Mouse (Mus musculus): ENCODE data around the gene Chst8. TPM values are rescaled to one million over a fixed set of nuclear protein-coding genes. Genes with fewer than 3 reads are reported as not detected.

Gene Chst8
- polyA plus RNA-seq, 1 experiment, result not detected

GRCm38 (mm10) chr7:34702718-34703351, 109.7 kb downstream of the Chst8 start:
- TF ChIP-seq POLR2A (IDR thresholded peaks at IDR 0.05; ENCODE audit: low read depth, low read length) (no peak), CTCF (IDR thresholded peaks at IDR 0.05; ENCODE audit: borderline replicate concordance, insufficient read depth, low read length) (no peak)
- Histone ChIP-seq H3K4me1 (ENCODE audit: control insufficient read depth, insufficient read depth, low read length) (no peaks in the 10 kb centered on the region), H3K4me3 (ENCODE audit: insufficient read depth, low read length) (no peak overlapping the region), H3K27ac (ENCODE audit: insufficient read depth, low read length) (no peak overlapping the region)

- Histone ChIP-seq H3K4me1 (ENCODE audit: control insufficient read depth, insufficient read depth, low read length) (no peaks in the 10 kb centered on the region), H3K4me3 (ENCODE audit: insufficient read depth, low read length) (no peak overlapping the region), H3K27ac (ENCODE audit: insufficient read depth, low read length) (no peak overlapping the region)
- TF ChIP-seq POLR2A (IDR thresholded peaks at IDR 0.05; ENCODE audit: low read depth, low read length), result no peak
- TF ChIP-seq CTCF (IDR thresholded peaks at IDR 0.05; ENCODE audit: borderline replicate concordance, insufficient read depth, low read length), result no peak
Observed at GRCm38 (mm10) chr7:34699888-34700287, 112.6 kb downstream of the Chst8 start.

GRCm38 (mm10) chr7:34698221-34698620, 114.3 kb downstream of the Chst8 start:
- Histone ChIP-seq H3K27ac (ENCODE audit: insufficient read depth, low read length) (no peak overlapping the region), H3K4me1 (ENCODE audit: control insufficient read depth, insufficient read depth, low read length) (no peaks in the 10 kb centered on the region), H3K4me3 (ENCODE audit: insufficient read depth, low read length) (no peak overlapping the region)
- TF ChIP-seq POLR2A (IDR thresholded peaks at IDR 0.05; ENCODE audit: low read depth, low read length) (no peak), CTCF (IDR thresholded peaks at IDR 0.05; ENCODE audit: borderline replicate concordance, insufficient read depth, low read length) (no peak)

DNA sequence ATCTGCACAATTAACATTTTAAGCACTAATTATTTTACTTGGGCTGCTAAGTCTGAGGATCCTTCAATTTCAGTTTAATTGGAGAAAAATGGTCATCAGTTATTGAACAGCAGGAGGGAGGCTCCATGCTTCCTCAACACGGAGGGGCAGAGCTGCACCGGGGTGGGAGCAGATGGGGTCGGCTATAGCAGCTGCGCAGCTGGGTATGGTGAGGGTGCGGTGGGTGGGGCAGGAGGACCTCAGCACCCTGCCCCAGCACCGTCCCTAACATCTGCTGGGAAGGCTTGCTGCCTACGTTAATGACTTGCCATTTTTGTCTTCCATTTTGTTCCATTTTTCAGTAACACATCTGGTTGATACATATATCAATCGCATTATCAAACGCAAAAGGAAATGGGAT, 116.4 kb downstream of the Chst8 start:
- Histone ChIP-seq H3K4me3 (ENCODE audit: insufficient read depth, low read length) (no peak overlapping the region), H3K4me1 (ENCODE audit: control insufficient read depth, insufficient read depth, low read length) (no peaks in the 10 kb centered on the region), H3K27ac (ENCODE audit: insufficient read depth, low read length) (no peak overlapping the region)
- TF ChIP-seq CTCF (IDR thresholded peaks at IDR 0.05; ENCODE audit: borderline replicate concordance, insufficient read depth, low read length), result no peak
- TF ChIP-seq POLR2A (IDR thresholded peaks at IDR 0.05; ENCODE audit: low read depth, low read length), result no peak

- no peak overlapping the region for H3K27ac ChIP-seq (ENCODE audit: insufficient read depth, low read length)
- TF ChIP-seq CTCF (IDR thresholded peaks at IDR 0.05; ENCODE audit: borderline replicate concordance, insufficient read depth, low read length) (no peak), POLR2A (IDR thresholded peaks at IDR 0.05; ENCODE audit: low read depth, low read length) (no peak)
- no peaks in the 10 kb centered on the region for H3K4me1 ChIP-seq (ENCODE audit: control insufficient read depth, insufficient read depth, low read length)
- no peak overlapping the region for H3K4me3 ChIP-seq (ENCODE audit: insufficient read depth, low read length)
Observed at GRCm38 (mm10) chr7:34694898-34695297, 117.6 kb downstream of the Chst8 start.

- Histone ChIP-seq H3K4me3 (ENCODE audit: insufficient read depth, low read length) (no peak overlapping the region), H3K4me1 (ENCODE audit: control insufficient read depth, insufficient read depth, low read length) (no peaks in the 10 kb centered on the region), H3K27ac (ENCODE audit: insufficient read depth, low read length) (no peak overlapping the region)
- TF ChIP-seq POLR2A (IDR thresholded peaks at IDR 0.05; ENCODE audit: low read depth, low read length) (no peak), CTCF (IDR thresholded peaks at IDR 0.05; ENCODE audit: borderline replicate concordance, insufficient read depth, low read length) (no peak)
Observed at GRCm38 (mm10) chr7:34693916-34694315, 118.6 kb downstream of the Chst8 start.

- no peaks in the 10 kb centered on the region for H3K4me1 ChIP-seq (ENCODE audit: control insufficient read depth, insufficient read depth, low read length)
- H3K27ac ChIP-seq (ENCODE audit: insufficient read depth, low read length), result no peak overlapping the region
- no peak overlapping the region for H3K4me3 ChIP-seq (ENCODE audit: insufficient read depth, low read length)
- TF ChIP-seq CTCF (IDR thresholded peaks at IDR 0.05; ENCODE audit: borderline replicate concordance, insufficient read depth, low read length) (no peak), POLR2A (IDR thresholded peaks at IDR 0.05; ENCODE audit: low read depth, low read length) (no peak)
Observed at GRCm38 (mm10) chr7:34693072-34693471, 119.4 kb downstream of the Chst8 start.

DNA sequence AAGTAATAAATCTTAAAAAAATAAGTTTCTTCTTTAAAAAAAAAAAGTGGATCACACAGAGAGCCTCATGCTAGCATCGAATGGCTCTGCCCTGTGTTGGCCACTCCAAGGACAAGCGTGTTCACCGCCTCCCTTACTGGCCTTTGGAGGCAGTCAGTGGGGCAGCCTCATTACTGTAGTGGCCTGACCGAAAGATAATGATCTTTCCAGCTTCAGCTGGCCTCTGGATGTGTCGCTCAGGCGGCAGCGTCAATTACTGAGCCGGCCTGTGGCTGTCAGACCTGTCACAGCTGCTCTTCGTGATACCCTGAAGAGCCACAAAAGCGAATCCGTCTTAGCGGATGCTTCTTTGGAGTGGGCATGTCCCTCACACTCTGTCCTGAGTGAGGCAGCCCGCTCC, 122.4 kb downstream of the Chst8 start:
- TF ChIP-seq CTCF (IDR thresholded peaks at IDR 0.05; ENCODE audit: borderline replicate concordance, insufficient read depth, low read length), result no peak
- TF ChIP-seq POLR2A (IDR thresholded peaks at IDR 0.05; ENCODE audit: low read depth, low read length), result no peak
- Histone ChIP-seq H3K4me3 (ENCODE audit: insufficient read depth, low read length) (no peak overlapping the region), H3K4me1 (ENCODE audit: control insufficient read depth, insufficient read depth, low read length) (no peaks in the 10 kb centered on the region), H3K27ac (ENCODE audit: insufficient read depth, low read length) (no peak overlapping the region)

- Histone ChIP-seq H3K4me3 (ENCODE audit: insufficient read depth, low read length) (no peak overlapping the region), H3K27ac (ENCODE audit: insufficient read depth, low read length) (no peak overlapping the region), H3K4me1 (ENCODE audit: control insufficient read depth, insufficient read depth, low read length) (no peaks in the 10 kb centered on the region)
- no peak for TF ChIP-seq CTCF (IDR thresholded peaks at IDR 0.05; ENCODE audit: borderline replicate concordance, insufficient read depth, low read length)
- TF ChIP-seq POLR2A (IDR thresholded peaks at IDR 0.05; ENCODE audit: low read depth, low read length), result no peak
Observed at GRCm38 (mm10) chr7:34689028-34689427, 123.5 kb downstream of the Chst8 start.

DNA sequence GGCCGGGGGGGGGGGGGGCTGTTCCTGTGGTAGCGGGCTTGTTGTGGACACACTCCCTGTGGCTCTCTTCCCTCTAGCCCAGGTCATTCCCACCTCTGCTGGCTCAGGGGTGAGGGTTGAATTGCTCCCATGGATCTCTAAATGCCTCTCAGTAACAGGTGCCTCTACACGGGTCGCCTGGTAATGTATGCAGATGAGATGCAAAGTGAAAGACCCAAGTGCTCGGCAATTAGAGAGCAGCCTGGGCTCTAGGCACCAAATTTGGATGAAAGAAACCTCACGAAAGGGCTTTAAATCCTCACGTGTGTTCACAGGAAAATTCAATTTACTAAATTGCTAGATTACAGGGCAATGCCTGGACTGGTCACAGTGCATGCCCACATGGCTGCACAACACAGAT, 126.7 kb downstream of the Chst8 start:
- H3K4me3 ChIP-seq (ENCODE audit: insufficient read depth, low read length), result no peak overlapping the region
- H3K27ac ChIP-seq (ENCODE audit: insufficient read depth, low read length), result no peak overlapping the region
- TF ChIP-seq POLR2A (IDR thresholded peaks at IDR 0.05; ENCODE audit: low read depth, low read length) (no peak), CTCF (IDR thresholded peaks at IDR 0.05; ENCODE audit: borderline replicate concordance, insufficient read depth, low read length) (no peak)
- H3K4me1 ChIP-seq (ENCODE audit: control insufficient read depth, insufficient read depth, low read length), result no peaks in the 10 kb centered on the region

Data from embryonic fibroblast, embryonic 13.5 days (primary cell).